Mouse (Mus musculus) liver, adult 2 months (tissue): Measurements from ENCODE around the gene Ankrd50.

Experiments
- CTCF ChIP-seq: fragments of 200-500 bp; IDR thresholded peaks from 2 replicates; pipeline ENCODE4 v1.5.1; 2011; ENCODE audit warnings: low read depth, low read length, control low read depth
- POLR2A ChIP-seq: fragments of 200-500 bp; IDR thresholded peaks from 2 replicates; pipeline ENCODE4 v1.6.1; 2011; ENCODE audit warnings: low read length, control low read depth; ENCODE audit not compliant: insufficient read depth; ENCODE audit errors: extremely low read depth

- no peak for TF ChIP-seq CTCF
- no peak for TF ChIP-seq POLR2A
Measured at GRCm38 (mm10) chr3:38503606-38504005, 19.0 kb upstream of the Ankrd50 start.
